Mouse (Mus musculus): ENCODE measurements around the gene Gzma.

DNA sequence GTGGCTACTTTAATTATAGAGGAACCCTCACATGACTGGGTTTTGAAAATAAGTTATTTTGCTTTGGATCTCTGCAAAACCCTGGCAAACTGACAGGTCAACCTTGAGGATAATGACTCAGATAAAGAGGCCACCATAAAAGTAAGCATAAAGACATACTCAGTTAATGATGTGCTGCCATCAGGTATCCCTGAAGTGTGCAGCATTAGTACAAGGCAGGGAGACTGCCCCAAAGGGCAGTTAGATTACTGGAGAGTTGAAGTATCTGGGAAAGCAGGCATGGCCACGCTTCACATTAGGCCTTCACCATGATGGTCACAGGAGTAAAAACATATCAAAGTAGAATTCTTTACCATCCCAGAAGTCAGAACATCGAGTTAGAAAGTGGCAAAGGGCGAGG, 55.9 kb downstream of the Gzma start:
- no peak for TF ChIP-seq POLR2A (IDR thresholded peaks at IDR 0.05; ENCODE audit: insufficient read length, low read depth)
- no peak for TF ChIP-seq CEBPB (IDR thresholded peaks at IDR 0.05; ENCODE audit: insufficient read depth, poor library complexity, severe bottlenecking)
- no peak for TF ChIP-seq POLR2AphosphoS2 (IDR thresholded peaks at IDR 0.05; ENCODE audit: insufficient read length, low read depth)
